Mouse (Mus musculus) erythroblast, adult 5-6 weeks (primary cell): ENCODE results near the gene Cntrl. TPM values are rescaled to one million over a fixed set of nuclear protein-coding genes. Genes with fewer than 3 reads are reported as not detected.

Source experiments
- ATAC-seq: replicated peaks from 2 replicates; pipeline ENCODE4 v1.8.0; 2016; ENCODE audit warnings: moderate number of reproducible peaks, mild to moderate bottlenecking, moderate TSS enrichment, inconsistent platforms; ENCODE audit not compliant: poor library complexity, low FRiP score, severe bottlenecking
- total RNA-seq, 2 experiments: library from RNA; stranded (forward) in 1 of 2; stranded (reverse) in 1 of 2; fragments of 150-400 nt in 1 of 2; fragments of 200-764, 138-1000 nt in 1 of 2; gene quantifications; 2 replicates each; pipeline versions ENCODE4 v1.2.3 to v1.2.4; 2015 to 2017; ENCODE audit warnings: low replicate concordance in 2 of 2

The Cntrl gene
- total RNA-seq, 2 experiments from 2014 or later, result 34.4 to 60.4 TPM

DNA sequence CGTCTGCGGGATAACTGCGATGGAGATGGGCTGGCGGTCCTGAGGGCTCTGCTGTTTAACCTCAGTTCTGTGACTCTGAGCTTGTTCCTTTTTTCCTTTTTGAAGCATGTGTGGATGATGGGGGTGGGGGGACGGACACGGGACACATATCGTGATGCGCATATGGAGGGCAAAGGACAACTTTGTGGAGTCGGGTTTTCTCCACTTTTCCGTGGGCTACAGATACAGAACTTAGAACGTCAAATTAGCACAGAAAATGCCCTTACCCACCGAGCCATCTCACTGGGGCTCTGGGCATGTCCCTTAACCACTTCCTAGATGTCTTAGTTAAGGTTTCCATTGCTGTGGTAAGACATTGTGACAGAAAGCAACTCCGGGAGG is 622 bp downstream of the Cntrl start:
- ATAC-seq, result no peak

DNA sequence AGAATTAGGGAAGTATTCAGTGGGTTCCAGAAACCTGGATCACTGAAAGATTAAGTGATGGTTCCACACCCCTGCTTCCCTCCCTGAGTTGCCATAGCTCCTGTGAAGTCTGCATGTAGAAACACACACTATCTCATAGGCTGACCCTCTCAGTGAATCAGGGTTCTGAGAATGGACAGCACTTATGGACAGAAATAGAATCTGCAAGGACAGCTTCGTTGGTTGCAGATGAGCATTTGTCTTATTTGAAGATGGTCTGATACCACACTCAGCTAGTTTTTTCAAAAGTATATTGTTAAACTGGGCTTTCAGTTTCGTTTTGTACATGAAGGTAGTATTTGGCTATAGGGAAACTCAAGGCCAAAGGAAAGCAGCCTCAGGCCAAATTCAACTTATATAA is 1.2 kb downstream of the Cntrl start:
- no peak for ATAC-seq

DNA sequence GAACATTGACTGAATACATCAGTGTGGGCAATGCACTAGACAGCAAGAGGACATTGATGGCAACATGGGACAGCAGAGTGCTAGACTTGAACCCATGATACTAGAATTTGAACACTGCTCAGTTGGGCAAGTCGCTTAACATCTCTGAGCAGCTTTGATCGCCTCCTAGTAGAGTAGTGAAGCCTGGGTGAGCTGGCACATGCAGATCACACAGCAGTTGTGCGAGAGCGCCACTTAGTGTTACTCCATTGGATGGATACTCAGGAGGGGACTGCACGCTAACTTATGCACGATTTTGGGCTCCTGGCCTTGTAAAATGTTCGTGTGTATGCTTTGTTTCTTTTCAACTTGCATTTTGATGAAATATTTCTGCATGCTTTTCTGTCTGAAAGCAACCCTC is 15.4 kb downstream of the Cntrl start:
- no peak for ATAC-seq

DNA sequence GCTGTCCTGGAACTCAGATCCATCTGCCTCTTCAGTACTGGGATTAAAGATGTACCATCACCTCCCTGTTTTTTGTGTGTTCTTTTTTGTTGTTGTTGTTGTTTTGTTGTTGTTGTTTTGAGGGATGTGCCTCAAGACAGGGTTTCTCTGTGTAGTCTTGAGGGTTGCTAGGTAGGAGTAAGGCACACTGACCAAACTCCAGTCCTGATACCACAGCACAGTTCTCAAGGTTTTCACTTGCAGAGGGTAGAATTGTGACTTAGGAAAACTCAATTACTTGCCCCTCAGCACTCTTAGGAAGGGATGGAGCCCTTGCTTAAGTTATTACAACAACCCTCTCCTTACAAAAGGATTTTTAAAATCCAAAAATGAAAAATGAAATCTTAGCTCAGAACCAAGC is 22.2 kb downstream of the Cntrl start:
- no peak for ATAC-seq

DNA sequence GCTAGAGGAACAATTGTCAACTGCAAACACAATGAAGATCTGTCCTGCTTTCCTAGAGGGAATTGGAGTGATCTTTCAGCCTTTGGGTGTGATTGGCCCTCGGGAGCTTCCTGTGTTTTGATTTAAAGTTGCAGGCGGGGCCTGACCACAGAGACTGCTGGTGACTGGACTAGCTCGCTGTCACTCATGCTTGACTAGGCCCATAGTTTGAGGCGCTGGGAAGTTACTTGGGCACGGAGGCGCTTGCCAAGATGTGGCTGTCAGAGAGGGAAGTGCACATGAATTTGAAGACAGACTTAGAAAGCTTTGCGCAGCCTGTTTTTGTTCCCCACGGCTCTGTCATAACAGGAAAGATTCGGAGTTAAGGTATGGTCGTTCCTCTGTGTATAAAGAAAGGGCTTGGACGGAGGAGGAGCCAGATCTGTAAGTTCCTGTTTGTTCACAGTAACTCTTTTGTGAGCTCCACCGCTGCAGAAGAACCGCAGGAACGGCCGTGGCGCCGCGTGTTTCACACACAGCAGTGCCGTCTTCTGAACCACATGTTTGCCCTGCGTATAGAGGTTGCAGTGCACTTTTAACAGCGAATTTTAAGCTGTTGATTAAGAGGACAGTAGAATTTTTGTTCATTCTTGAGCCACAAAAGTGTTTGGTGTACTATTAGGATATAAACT is 22.8 kb downstream of the Cntrl start:
- peak; percentile 100 for ATAC-seq

DNA sequence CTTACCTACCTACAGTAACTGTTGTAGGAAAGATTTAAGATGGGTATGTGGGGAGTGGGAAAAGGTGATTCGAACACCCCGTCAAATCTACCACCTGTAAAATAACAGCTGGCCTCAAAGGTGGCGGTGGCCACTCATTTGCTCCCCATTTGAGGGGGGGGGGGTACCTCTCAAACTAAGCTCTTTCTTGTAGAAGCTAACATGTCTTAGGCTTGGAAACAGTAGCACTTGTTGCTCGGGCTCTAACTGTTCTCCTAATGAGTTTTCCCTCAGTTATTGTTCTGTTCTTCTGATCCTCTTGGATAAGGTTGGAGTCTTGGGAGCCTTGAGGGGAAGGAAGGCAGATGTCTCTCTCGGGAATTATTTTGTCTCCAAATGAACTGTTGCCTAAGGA is 23.4 kb downstream of the Cntrl start:
- no peak for ATAC-seq

DNA sequence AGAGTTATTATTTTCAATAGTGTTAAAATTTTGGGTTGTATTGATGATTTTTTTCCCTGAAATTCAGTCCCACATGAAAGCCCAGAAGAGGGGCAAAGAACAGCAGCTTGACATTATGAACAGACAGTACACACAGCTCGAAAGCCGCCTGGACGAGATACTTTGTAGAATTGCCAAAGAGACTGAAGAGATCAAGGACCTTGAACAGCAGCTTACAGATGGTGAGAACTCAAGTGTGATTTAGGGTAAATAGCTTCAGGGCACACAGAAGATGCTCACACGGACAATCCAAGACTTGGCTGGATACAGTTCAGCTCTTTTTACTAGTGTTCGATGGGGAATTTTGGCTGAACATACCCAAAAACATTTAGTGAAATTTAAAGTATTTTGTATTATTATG is 24.6 kb downstream of the Cntrl start:
- no peak for ATAC-seq

DNA sequence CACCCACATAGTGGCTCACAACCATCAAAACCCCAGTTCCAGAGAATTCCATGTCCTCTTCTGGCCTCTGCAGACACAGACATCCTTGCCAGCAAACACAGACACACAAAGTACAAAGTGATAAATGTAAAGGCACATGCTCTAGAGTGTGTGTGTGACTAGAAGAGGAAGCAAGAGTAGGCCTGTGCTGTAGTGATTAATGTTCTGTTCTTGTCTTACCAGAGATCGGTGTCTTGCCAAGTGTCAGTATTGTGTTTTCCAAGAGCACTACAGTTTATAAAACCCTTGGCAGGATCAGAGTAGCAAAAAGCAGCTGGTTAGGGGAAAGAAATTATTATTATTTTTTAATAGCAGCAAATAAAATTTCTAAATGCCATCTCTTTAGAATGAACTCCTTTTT is 29.3 kb downstream of the Cntrl start:
- no peak for ATAC-seq

DNA sequence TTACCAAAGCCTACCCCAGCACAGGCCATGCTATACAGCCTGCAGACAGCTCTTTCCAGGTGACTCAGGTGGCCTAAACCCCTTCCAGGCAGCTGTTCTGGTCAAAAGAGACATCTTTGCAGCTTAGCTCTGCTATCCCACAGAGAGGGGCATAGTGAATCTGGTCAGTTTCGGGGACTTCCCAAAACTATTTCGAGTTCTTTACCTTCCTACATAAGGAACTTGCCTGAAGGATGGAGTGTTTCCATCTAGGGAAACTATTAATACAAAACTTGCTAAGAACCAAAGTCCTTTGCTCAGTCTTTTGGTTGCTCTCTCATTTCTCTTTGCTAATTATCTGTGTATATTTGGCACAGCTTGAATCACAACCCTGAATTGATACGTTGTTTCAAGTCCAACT is 32.4 kb downstream of the Cntrl start:
- ATAC-seq, result no peak

DNA sequence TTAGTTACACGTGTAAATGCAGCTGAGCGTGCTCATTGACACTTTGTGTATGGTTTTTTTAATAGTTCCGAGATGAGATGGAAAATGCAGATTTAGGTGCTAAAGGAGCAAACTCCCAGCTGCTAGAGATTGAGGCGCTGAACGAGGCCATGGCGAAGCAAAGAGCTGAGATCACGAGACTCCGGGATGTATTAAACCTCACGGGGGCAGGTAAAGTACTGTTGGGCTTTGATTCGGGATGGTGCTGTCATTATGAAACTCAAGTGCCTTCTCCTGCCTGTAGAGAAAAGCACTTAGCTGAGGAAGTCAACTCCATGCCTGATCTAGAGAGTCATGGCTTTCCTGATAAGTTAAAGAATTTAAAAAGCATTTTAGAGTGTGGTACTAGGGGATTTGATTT is 39.5 kb downstream of the Cntrl start:
- ATAC-seq, result no peak

DNA sequence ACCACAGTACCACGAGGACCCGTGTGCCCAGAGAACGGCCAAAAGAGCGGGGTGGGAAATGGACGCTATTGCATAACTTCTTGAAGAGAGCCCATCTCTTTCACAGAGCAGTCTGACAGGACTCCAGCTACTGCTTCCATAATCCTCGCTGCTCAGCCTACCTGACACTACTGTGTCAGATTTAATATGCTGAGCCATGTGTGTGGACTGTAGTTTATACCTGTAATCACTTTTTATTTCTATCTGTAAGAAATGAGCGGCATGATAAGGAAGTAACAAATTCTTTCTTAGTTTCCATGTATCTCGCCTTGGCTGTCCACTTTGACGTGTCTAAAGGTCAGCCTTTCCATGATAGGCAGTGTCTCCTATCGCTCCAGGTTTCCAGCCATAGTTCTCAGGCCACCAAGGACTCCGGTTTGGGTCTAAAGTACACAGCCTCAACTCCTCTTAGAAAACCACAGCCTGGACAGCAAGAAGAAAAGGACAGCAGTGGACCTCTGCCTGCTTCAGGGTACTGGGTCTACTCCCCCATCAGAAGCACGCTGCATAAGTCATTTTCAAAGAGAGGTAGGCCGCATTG is 42.1 kb downstream of the Cntrl start:
- no peak for ATAC-seq

DNA sequence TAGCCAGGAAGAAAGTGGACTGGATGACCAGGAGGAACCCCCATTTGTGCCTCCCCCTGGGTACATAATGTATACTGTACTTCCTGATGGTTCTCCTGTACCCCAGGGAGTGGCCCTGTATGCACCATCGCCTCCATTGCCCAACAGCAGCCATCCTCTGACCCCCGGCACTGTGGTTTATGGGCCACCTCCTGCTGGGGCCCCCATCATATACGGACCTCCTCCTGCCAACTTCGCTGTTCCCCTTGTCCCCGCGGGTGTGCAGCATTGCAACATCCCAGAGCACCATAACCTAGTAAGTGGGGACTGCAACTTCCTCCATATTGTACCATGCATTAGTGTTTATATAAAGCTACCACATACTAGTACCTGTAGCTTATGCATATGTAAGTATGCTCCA is 43.9 kb downstream of the Cntrl start:
- ATAC-seq, result no peak

DNA sequence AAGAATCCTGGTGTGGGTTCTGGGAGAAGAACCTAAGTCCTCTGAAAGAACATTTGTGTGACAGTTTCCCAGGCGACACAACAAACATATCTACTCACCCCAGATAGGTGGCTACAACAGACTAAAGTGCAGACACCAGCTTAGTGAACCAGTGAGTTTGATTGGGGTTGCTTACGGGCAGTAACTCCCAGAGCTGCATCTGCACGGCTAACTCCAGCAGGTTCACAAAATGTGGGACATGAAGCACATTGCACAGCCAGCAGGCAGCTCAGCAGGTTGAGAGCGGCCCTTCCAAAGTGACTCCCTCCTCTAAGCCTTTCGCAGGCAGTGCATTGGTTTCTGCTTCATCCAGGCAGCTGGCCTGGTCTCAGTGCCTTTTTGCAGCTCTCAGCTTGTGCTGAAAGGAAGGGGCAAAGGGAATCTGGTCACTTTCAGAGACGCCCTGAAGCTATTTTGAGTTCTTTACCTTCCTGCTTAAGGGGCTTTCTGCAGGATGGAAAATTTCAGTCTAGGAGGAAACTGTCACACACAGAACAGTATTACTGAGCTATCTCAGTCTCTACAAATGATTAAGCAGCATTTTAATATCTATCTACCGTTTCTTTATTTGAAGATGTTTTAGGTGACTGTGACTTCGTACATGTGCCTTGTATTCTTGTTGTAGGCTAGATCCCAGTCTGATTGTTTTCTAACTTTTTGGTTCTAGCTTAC is 44.7 kb downstream of the Cntrl start:
- no peak for ATAC-seq

DNA sequence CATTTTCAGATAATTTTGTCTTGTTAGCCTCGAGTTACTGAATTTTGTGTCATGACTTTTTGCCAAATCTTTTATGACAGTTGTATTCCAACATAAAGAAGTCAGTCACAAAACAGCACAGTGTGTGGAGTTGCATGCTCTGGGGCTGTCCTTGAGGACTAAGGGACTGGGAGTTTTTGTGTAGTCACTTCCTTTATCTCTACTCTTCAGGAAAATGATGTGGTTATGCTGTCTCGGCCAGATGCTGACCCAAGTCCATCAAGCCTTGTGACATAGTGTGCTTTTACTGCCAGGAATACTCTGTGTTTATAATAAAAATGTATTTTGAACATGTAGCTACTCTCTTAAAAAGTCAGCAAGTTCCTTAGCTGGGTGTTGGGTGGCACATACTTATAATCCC is 47.7 kb downstream of the Cntrl start:
- no peak for ATAC-seq

DNA sequence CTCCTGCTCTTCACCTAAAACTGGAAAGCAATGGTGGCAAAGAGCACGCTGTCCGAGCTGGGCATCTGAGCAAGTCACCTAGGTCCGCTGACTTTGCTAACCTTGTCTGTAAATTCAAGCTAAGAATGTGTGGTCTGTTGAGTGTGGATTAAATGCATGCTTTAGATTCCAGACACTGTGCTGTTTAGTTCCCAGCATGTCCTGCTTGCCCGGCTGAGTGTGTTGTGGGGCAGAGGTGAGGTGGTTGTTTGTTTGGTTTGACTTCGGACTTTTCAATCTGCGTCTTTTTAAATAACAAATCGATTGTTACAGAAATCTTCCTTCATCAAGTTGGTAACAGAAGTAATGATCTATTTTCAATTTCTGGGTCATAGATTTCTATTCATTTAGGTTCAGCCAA is 48.5 kb downstream of the Cntrl start:
- no peak for ATAC-seq

DNA sequence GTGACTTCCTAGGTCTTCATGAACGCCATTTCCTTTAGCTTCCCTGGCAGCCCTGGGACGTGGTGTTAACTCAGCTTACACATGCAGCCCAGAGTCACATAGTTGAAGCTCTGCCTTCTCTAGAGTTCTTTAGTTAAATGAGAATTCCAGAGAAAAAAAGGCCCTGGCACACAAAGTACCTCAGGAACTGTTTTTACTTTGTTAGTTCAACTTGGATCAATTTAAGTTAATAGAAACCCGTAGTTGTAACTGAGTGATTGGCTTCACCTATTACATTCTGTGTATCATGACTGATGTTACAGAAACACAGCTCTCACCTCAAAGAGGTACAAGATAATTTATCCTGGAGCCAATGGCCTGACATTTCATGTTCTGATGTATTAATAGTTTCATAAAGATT is 49.1 kb downstream of the Cntrl start:
- ATAC-seq, result no peak

DNA sequence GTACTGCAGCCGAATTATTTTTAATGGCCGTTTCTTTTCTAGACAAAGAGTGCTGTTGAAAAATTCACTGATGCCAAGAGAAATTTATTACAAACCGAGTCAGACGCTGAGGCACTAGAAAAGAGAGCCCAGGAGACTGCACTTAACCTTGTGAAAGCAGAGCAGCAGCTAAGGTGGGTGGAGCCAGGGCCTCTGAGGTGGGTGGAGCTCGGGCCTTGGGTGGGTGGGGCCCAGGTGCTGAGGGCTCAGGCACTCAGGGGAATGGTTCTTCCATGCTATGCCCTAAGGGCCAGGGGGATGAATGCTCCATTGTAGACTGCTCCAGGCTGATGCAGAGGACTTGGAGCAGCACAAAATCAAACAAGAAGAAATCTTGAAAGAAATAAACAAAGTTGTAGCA is 50.9 kb downstream of the Cntrl start:
- ATAC-seq, result peak; percentile 79

DNA sequence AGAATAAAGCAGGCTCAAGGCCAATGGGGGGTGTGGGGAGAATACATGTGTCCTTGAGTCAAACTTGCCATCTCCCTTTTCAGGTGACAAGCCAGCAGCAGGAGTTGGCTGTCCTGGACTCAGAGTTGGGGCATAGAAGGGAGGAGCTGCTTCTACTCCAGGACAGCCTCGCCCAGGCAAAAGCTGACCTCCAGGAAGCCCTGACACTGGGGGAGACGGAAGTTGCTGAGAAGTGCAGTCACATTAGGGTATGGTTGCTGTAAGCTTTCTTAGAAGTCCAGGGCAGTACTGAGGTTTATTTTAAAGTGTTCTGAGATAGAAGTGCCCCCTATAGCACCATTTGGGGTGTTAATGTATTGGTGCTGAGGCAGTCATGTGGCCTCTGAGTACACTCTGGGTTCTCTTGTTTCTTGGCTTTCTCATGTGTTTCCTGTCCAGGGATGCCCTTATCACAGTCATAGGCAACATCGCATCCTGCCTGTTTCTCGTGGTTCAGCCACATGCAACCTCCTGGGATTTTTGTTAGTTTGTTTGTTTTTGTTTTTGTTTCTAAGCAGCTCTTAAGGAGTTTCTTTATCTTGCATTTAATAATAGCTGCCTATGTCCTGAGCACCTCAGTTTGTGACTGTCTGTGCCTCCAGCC is 52.7 kb downstream of the Cntrl start:
- ATAC-seq, result no peak

DNA sequence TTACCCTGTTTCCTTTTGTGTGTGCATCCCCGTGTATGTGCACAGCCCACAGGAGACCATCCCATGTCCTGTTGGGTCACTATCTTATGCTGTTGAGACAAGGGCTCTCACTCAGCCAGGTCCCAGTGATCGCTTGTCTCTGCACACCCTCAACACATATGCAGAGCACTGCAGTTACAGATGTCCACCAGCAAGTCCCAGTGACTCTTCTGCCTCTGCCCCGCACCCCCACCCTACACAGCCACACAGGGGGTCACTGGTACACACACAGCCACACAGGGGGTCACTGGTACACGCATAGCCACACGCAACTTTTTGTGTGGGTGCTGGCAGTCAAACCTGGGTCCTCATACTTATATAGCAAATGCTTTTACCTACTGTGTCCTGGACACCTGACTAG is 54.1 kb downstream of the Cntrl start:
- ATAC-seq, result no peak

DNA sequence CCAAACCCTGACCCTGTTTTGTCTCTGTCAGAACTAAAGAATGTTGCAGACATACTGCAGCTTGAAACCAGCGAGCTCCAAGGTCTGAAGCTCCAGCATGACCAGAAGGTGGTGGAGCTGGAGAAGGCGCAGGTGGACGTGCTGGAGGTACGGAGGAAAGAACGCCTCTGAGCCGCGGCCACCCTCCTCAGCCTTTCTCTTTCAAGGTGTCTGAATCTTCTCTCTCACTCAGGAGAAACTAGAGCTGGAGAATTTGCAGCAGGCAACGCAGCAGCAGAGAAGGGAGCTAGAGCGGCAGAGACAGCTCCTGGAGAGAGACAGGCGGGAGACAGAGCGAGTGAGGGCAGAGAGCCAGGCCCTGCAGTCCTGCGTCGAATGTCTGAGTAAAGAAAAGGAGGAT is 56.1 kb downstream of the Cntrl start:
- no peak for ATAC-seq

DNA sequence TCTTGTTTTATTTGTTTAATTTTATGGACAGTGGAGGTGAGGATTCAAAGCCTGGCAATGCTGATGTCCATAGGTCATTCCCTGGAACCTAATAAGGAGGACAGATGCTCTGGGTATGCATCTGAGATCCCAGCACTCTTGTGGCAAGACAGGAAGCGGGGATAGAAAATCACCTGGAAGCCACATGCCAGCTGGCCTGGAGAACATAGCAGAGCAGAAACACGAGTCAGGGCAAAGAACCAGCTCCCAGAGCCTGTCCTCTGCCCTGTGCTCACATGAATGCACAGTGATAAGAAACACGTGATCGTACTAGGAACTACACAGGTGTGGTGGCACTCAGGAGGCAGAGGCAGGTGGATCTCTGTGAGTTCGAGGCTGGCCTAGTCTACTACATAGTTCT is 57.5 kb downstream of the Cntrl start:
- ATAC-seq, result no peak
